8 mouse cellular contexts compared by ENCODE assay signal in genomic region chr3:90508287-90508949, GRCm38 (mm10). TPM values are rescaled to one million over a fixed set of nuclear protein-coding genes. Genes with fewer than 3 reads are reported as not detected.
DNase-seq lines count a peak whose midpoint lies in the region; ATAC-seq lines count a peak whose summit lies in the region.

No protein-coding gene starts in this region.

- H3K27me3 ChIP-seq in kidney, embryonic 16.5 days (ENCODE audit: insufficient read depth, low read length) = no peaks in the 10 kb centered on the region
- H3K27me3 ChIP-seq in hindbrain, embryonic 16.5 days (replicated peaks; ENCODE audit: control insufficient read depth, insufficient read depth, low read length) = peaks cover 9% of the 10 kb centered on the region

- H3K4me3 ChIP-seq in kidney, embryonic 16.5 days (ENCODE audit: low read length) = peak overlapping the region; percentile 98
- H3K4me3 ChIP-seq in hindbrain, embryonic 16.5 days (ENCODE audit: low read length) = peak overlapping the region; percentile 85

- DNase-seq in kidney, postnatal 10 days = no peak
- DNase-seq in adipocyte (ENCODE audit: low spot score) = peak; percentile 63
- peak; percentile 38 for DNase-seq in naive thymus-derived CD4-positive, alpha-beta T cell, adult 2 months (ENCODE audit: low read depth)
- no peak for DNase-seq in cerebellum, postnatal 25 days
- no peak for DNase-seq in frontal cortex, postnatal 36 days (ENCODE audit: low spot score in 2 of 2)
- no peak for DNase-seq in testis, postnatal 10 days (ENCODE audit: low spot score)

- no peak for ATAC-seq in kidney, embryonic 16.5 days (ENCODE audit: low FRiP score, low TSS enrichment)
- ATAC-seq in hindbrain, embryonic 16.5 days = peak; percentile 31; the same call in 1 of the 2 replicates

- H3K9ac ChIP-seq in kidney, embryonic 16.5 days (replicated peaks; ENCODE audit: low read length) = peak overlapping the region; percentile 100
- peak overlapping the region; percentile 98 for H3K9ac ChIP-seq in hindbrain, embryonic 16.5 days (ENCODE audit: low read depth, low read length)

- H3K36me3 ChIP-seq in kidney, embryonic 16.5 days (ENCODE audit: insufficient read depth, low read length) = peaks cover 34% of the 10 kb centered on the region
- H3K36me3 ChIP-seq in hindbrain, embryonic 16.5 days (ENCODE audit: control insufficient read depth, insufficient read depth, low read length) = peaks cover 15% of the 10 kb centered on the region

- peak overlapping the region; percentile 98 for H3K27ac ChIP-seq in kidney, embryonic 16.5 days (ENCODE audit: low read length)
- peak overlapping the region; percentile 97 for H3K27ac ChIP-seq in hindbrain, embryonic 16.5 days (ENCODE audit: low read depth, low read length)

- H3K4me1 ChIP-seq in kidney, embryonic 16.5 days (ENCODE audit: insufficient read depth, low read length) = peaks cover 15% of the 10 kb centered on the region
- H3K4me1 ChIP-seq in hindbrain, embryonic 16.5 days (ENCODE audit: control insufficient read depth, insufficient read depth, low read depth, low read length) = peaks cover 17% of the 10 kb centered on the region

- peak overlapping the region; percentile 74 for H3K4me2 ChIP-seq in kidney, embryonic 16.5 days (replicated peaks; ENCODE audit: low read depth, low read length)
- peak overlapping the region; percentile 67 for H3K4me2 ChIP-seq in hindbrain, embryonic 16.5 days (ENCODE audit: low read length)

- 2% methylated on average over 20 of the region's 20 CpGs for WGBS in kidney, embryonic 16.5 days
- WGBS in hindbrain, embryonic 16.5 days = 1% methylated on average over 20 of the region's 20 CpGs

- no peaks in the 10 kb centered on the region for H3K9me3 ChIP-seq in kidney, embryonic 16.5 days (ENCODE audit: low read length)
- no peaks in the 10 kb centered on the region for H3K9me3 ChIP-seq in hindbrain, embryonic 16.5 days (ENCODE audit: control insufficient read depth, low read length)

RNA-seq across cellular contexts. Expression of gene Chtop, which starts 0.9 kb away (rescaled TPM):
- polyA plus RNA-seq in kidney, embryonic 16.5 days (2015; fragmentation: Nextera tagmentation; extraction: Ambion mirVana) = 135 and 144 TPM in 2 replicates
- 161 and 164 TPM in 2 replicates for polyA plus RNA-seq in hindbrain, embryonic 16.5 days (2015; fragmentation: Nextera tagmentation; extraction: Ambion mirVana)

RNA-seq across cellular contexts. Expression of gene S100a1, which starts 5.8 kb away (rescaled TPM):
- polyA plus RNA-seq in kidney, embryonic 16.5 days (2015; fragmentation: Nextera tagmentation; extraction: Ambion mirVana) = 116 and 122 TPM in 2 replicates
- polyA plus RNA-seq in hindbrain, embryonic 16.5 days (2015; fragmentation: Nextera tagmentation; extraction: Ambion mirVana) = 26.1 and 40.5 TPM in 2 replicates

RNA-seq across cellular contexts. Expression of gene S100a13, which starts 5.8 kb away (rescaled TPM):
- 43.4 and 45.8 TPM in 2 replicates for polyA plus RNA-seq in kidney, embryonic 16.5 days (2015; fragmentation: Nextera tagmentation; extraction: Ambion mirVana)
- polyA plus RNA-seq in hindbrain, embryonic 16.5 days (2015; fragmentation: Nextera tagmentation; extraction: Ambion mirVana) = 13.6 and 17.2 TPM in 2 replicates

RNA-seq across cellular contexts. Expression of gene Snapin, which starts 17.6 kb away (rescaled TPM):
- polyA plus RNA-seq in kidney, embryonic 16.5 days (2015; fragmentation: Nextera tagmentation; extraction: Ambion mirVana) = 73.9 and 80.1 TPM in 2 replicates
- polyA plus RNA-seq in hindbrain, embryonic 16.5 days (2015; fragmentation: Nextera tagmentation; extraction: Ambion mirVana) = 96.8 and 98.1 TPM in 2 replicates

RNA-seq across cellular contexts. Expression of gene S100a14, which starts 18.2 kb away (rescaled TPM):
- polyA plus RNA-seq in kidney, embryonic 16.5 days (2015; fragmentation: Nextera tagmentation; extraction: Ambion mirVana) = 7.5 and 7.9 TPM in 2 replicates
- 0.19 TPM in 1 of 2 replicates, not detected in the other for polyA plus RNA-seq in hindbrain, embryonic 16.5 days (2015; fragmentation: Nextera tagmentation; extraction: Ambion mirVana)

Comparison
In these comparisons a context has a peak if more than half of its experiments do, and no peak if none do; other contexts are left out.
1. DNase-seq: peak in adipocyte (single experiment) and naive thymus-derived CD4-positive, alpha-beta T cell, adult 2 months (single experiment); none in kidney, postnatal 10 days (single experiment), cerebellum, postnatal 25 days (0 of 2), frontal cortex, postnatal 36 days (0 of 2) and testis, postnatal 10 days (single experiment).